Mouse (Mus musculus) midbrain, embryonic 10.5 days (tissue): ENCODE measurements around the gene Rpl7l1. TPM values are rescaled to one million over a fixed set of nuclear protein-coding genes. Genes with fewer than 3 reads are reported as not detected.

ENCODE experiments used
- DNase-seq: peaks from one replicate; pipeline ENCODE4 v3.0.0-alpha.2; 2017; ENCODE audit warnings: low spot score
- H3K27ac ChIP-seq: fragments of 300-500 bp; sonication (generic); replicated peaks from 2 replicates; pipeline ENCODE4 v1.5.1; 2016; ENCODE audit warnings: mild to moderate bottlenecking
- H3K27me3 ChIP-seq: fragments of 300-500 bp; sonication (generic); 2 replicates; pipeline ENCODE4 v1.6.1; 2016; ENCODE audit warnings: low read depth, mild to moderate bottlenecking; ENCODE audit not compliant: poor library complexity, severe bottlenecking
- H3K36me3 ChIP-seq: fragments of 300-500 bp; sonication (generic); 2 replicates; pipeline ENCODE4 v1.6.1; 2016; ENCODE audit warnings: mild to moderate bottlenecking, moderate library complexity
- H3K4me1 ChIP-seq: fragments of 300-500 bp; sonication (generic); 2 replicates; pipeline ENCODE4 v1.6.1; 2016
- H3K4me3 ChIP-seq: fragments of 300-500 bp; sonication (generic); 2 replicates; pipeline ENCODE4 v1.5.1; 2016; ENCODE audit warnings: mild to moderate bottlenecking, moderate library complexity
- H3K9me3 ChIP-seq: fragments of 300-500 bp; sonication (generic); replicated peaks from 2 replicates; pipeline ENCODE4 v1.6.1; 2016; ENCODE audit warnings: mild to moderate bottlenecking
- WGBS: fragments of 180-500 bp; shearing (Covaris S2); methylation state at CpG from one replicate; pipeline ENCODE4 v1.1.7; 2016; 5-methylcytosine and 5-hydroxymethylcytosine counted together
- polyA plus RNA-seq: library from polyadenylated mRNA; unstranded; fragments of >200 nt; fragmentation: Nextera tagmentation; extraction: Ambion mirVana; gene quantifications from 2 replicates; pipeline ENCODE4 v1.2.1, GENCODE M21; 2016

Gene Rpl7l1
- polyA plus RNA-seq, 1 experiment from 2014 or later, result 219 TPM

DNA sequence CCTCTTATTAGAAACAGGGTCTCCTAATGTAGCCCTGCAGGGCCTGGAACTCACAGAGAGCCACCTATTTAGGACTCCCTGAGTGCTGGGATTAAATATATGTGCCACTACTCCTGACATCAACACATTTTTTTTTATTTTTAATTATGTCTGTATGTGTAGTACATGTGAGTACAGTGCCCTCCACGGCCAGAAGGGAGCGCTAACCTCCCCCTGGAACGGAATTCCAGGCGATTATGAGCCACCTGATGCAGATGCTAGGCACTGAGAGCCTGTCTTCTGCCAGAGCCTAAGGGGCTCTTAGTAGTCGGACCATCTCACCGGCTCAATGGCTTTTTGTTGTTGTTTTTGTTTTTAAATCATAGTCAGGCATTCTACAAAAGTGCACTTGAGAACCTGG, 54.5 kb downstream of the Rpl7l1 start:
- Histone ChIP-seq H3K9me3 (no peaks in the 10 kb centered on the region), H3K4me1 (peaks cover 11% of the 10 kb centered on the region), H3K27me3 (peaks cover 28% of the 10 kb centered on the region), H3K36me3 (peaks cover 32% of the 10 kb centered on the region), H3K27ac (no peak overlapping the region), H3K4me3 (no peak overlapping the region)
- no peak for DNase-seq
- WGBS, result 39% methylated on average over 6 of the region's 6 CpGs

DNA sequence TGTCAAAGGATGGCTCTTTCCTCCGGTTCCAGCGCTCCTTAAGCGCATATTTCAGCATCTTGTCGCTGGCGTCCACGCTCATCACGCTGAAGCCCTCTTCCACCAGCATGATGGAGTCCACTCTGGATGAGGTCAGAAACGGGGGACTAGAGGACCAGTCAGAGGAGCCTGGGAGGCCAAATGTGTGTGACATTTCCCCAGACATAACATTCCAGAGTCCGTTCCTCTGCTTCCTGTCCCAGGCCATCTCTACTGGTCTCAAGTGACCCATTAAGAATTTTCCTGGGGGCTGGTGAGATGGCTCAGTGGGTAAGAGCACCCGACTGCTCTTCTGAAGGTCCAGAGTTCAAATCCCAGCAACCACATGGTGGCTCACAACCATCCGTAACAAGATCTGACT, 55.2 kb downstream of the Rpl7l1 start:
- peaks cover 11% of the 10 kb centered on the region for H3K4me1 ChIP-seq
- no peak for DNase-seq
- H3K27ac ChIP-seq, result no peak overlapping the region
- 92% methylated on average over 11 of the region's 11 CpGs for WGBS
- H3K36me3 ChIP-seq, result peaks cover 39% of the 10 kb centered on the region
- H3K27me3 ChIP-seq, result peaks cover 28% of the 10 kb centered on the region
- H3K9me3 ChIP-seq, result no peaks in the 10 kb centered on the region
- H3K4me3 ChIP-seq, result no peak overlapping the region

DNA sequence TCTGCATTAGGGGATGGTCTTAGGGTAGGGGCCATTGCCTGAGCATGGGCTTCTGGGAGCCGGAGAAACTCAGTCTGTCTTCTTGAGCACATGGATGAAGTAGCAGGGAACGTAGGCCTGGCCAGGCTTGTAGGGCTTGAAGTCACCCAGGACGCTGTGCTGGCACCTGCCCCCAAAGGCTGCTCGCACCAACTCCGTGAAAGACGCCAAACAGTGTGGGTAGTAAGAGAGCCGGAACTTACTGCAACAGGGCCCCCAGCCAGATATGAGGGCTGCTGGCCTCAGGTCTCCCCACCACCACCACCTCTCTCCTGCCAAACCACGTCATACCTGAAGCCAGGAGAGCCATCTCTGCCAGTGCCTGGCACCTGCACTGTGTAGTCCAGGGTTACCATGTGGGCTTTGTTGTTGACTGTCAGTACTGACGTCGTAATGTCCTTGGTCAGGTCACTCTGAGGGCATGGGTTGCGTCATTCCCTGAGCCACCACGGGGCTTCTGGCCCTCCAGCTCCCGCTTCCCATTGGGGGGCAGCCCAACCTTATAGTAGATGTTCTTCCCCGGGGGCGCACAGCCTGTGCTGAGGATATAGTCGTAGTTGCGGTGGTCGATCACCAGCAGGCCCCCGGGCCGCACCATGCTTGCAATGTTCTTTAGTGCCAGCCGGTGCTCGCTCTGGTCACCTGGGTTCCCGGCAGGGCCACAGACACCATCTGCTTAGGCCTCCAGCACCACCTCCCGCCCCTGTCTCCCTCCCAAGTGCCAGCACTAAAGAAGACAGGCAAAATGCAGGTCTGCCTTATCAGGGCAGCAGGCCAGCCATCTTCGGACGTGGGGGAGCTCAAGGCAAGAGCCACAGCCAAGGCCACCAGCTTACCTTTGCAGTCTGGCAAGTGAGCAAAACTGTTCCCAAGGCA, 56.5 kb downstream of the Rpl7l1 start:
- Histone ChIP-seq H3K4me3 (no peak overlapping the region), H3K4me1 (peaks cover 11% of the 10 kb centered on the region), H3K27me3 (peaks cover 28% of the 10 kb centered on the region), H3K27ac (no peak overlapping the region), H3K9me3 (no peaks in the 10 kb centered on the region), H3K36me3 (peaks cover 50% of the 10 kb centered on the region)
- no peak for DNase-seq
- 95% methylated on average over 26 of the region's 26 CpGs for WGBS

DNA sequence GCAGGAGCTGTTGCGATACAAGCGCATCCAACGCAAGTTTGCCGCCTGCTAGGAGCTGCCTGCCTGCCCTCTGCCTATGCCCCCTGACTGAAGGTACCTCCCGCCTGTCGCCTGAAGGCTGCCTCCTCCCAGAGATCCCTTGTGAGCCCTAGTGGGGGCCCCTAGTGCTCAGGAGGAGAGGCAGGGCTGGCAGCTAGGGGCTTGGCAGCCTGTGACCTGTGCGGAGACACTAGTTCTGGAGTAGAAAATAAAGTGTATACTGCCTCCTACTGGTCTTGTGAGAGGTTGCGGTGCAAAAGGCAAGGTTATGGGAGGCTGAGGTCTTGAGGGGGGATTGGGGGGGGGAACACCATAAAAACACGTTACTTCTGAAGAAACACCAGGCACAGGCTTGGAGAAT, 57.2 kb downstream of the Rpl7l1 start:
- DNase-seq, result peak; percentile 44
- no peak overlapping the region for H3K27ac ChIP-seq
- peaks cover 11% of the 10 kb centered on the region for H3K4me1 ChIP-seq
- H3K4me3 ChIP-seq, result no peak overlapping the region
- peaks cover 57% of the 10 kb centered on the region for H3K36me3 ChIP-seq
- 55% methylated on average over 9 of the region's 9 CpGs for WGBS
- H3K27me3 ChIP-seq, result peaks cover 26% of the 10 kb centered on the region
- H3K9me3 ChIP-seq, result no peaks in the 10 kb centered on the region

DNA sequence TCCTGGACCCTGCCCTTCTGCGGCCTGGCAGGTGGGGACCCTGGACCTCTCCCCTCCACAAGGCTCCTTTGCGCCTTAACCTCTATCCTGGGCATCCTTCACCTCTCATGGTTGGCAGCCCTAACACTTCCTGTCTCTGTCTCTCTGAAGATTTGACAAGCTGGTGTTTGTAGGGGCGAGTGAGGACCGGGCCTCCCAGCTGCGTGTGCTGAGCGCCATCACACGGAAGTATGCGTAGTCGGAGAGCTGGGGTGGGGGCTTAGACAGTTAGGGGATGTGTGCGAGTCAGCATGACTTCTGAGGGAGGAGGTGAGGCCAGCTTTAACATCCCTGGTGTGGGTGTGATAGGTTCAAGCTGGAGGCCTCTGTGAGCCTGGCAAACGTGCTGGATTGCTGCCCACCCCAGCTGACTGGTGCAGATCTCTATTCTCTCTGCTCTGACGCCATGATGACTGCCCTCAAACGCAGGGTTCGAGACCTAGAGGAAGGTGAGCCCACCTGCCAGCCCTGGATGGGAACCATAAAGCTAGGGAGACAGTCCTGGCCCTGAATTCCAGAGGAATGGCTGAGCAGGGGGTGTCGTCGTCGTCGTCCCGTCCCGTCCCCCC, 57.9 kb downstream of the Rpl7l1 start:
- WGBS, result 82% methylated on average over 20 of the region's 20 CpGs
- Histone ChIP-seq H3K27ac (no peak overlapping the region), H3K9me3 (no peaks in the 10 kb centered on the region), H3K4me3 (no peak overlapping the region), H3K36me3 (peaks cover 57% of the 10 kb centered on the region), H3K27me3 (peaks cover 19% of the 10 kb centered on the region), H3K4me1 (peaks cover 11% of the 10 kb centered on the region)
- DNase-seq, result no peak

Other genes starting within 250 kb of the Rpl7l1 start
- 4.4 and 6.3 TPM in 2 replicates for gene Cul9, start 236.3 kb downstream of the Rpl7l1 start, polyA plus RNA-seq
- 5.0 and 6.5 TPM in 2 replicates for gene Srf, start 226.5 kb downstream of the Rpl7l1 start, polyA plus RNA-seq
- 65.3 and 68.4 TPM in 2 replicates for gene Ptk7, start 153.2 kb downstream of the Rpl7l1 start, polyA plus RNA-seq
- gene Klc4, start 136.7 kb downstream of the Rpl7l1 start, polyA plus RNA-seq, result 33.0 and 40.3 TPM in 2 replicates
- gene Mrpl2, start 136.4 kb downstream of the Rpl7l1 start, polyA plus RNA-seq, result 126 and 129 TPM in 2 replicates
- gene Cul7, start 132.3 kb downstream of the Rpl7l1 start, polyA plus RNA-seq, result 37.4 and 45.1 TPM in 2 replicates
- 69.4 and 69.6 TPM in 2 replicates for gene Rrp36, start 108.3 kb downstream of the Rpl7l1 start, polyA plus RNA-seq
- 178 and 180 TPM in 2 replicates for gene Mea1, start 103.9 kb downstream of the Rpl7l1 start, polyA plus RNA-seq
- gene Klhdc3, start 101.8 kb downstream of the Rpl7l1 start, polyA plus RNA-seq, result 126 and 128 TPM in 2 replicates
- gene Ppp2r5d, start 77.6 kb downstream of the Rpl7l1 start, polyA plus RNA-seq, result 140 and 146 TPM in 2 replicates
- 20.5 and 20.8 TPM in 2 replicates for gene Pex6, start 71.2 kb downstream of the Rpl7l1 start, polyA plus RNA-seq
- gene Gnmt, start 53.5 kb downstream of the Rpl7l1 start, polyA plus RNA-seq, result 0.35 and 0.62 TPM in 2 replicates
- 69.5 and 75.0 TPM in 2 replicates for gene Cnpy3, start 30.5 kb downstream of the Rpl7l1 start, polyA plus RNA-seq
- gene Ptcra, start 19.0 kb downstream of the Rpl7l1 start, polyA plus RNA-seq, result 0.53 and 0.55 TPM in 2 replicates
- gene 2310039H08Rik, start 10.0 kb downstream of the Rpl7l1 start, polyA plus RNA-seq, result 63.2 and 65.2 TPM in 2 replicates
- gene Bicral, start 75.8 kb upstream of the Rpl7l1 start, polyA plus RNA-seq, result 3.1 and 4.4 TPM in 2 replicates
- 55.9 and 57.7 TPM in 2 replicates for gene Tbcc, start 108.0 kb upstream of the Rpl7l1 start, polyA plus RNA-seq
- gene Prph2, start 127.8 kb upstream of the Rpl7l1 start, polyA plus RNA-seq, result not detected in 2 replicates
- 15.5 and 16.5 TPM in 2 replicates for gene Ubr2, start 227.9 kb upstream of the Rpl7l1 start, polyA plus RNA-seq